27 mouse cellular contexts compared by ENCODE assay signal in the genomic region with DNA sequence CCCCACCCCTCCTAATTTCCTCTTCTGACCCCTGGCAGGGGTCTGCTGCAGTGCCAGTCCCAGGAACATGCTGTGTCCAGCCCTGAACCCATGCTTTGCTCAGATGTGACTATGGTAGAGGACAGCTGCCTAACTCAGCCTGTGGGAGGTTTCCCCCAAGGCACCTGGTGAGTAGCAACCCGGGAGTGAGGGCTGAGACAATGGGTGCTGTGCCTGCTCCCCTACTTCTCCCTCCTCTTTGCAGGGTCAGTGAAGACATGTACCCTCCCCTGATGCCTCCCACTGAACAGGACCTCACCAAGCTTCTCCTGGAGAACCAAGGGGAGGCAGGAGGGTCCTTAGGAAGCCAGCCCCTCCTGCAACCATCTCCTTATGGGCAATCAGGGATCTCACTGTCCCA. TPM values are rescaled to one million over a fixed set of nuclear protein-coding genes. Genes with fewer than 3 reads are reported as not detected.
DNase-seq lines count a peak whose midpoint lies in the region; ATAC-seq and TF ChIP-seq lines count a peak whose summit lies in the region.
"Had no signal": no experiment of that assay in that cellular context is flagged by ENCODE, and none has a peak within 500 bp of the region (broad histone marks: within the 10 kb centered on the region; RNA-seq: fewer than 3 reads in every experiment).

No protein-coding gene starts in this region.

- no peak overlapping the region for H3K4me3 ChIP-seq in cerebellum, adult 2 months (replicated peaks; ENCODE audit: insufficient read depth, low read depth, low read length)
- H3K4me3 ChIP-seq in intestine, embryonic 16.5 days (ENCODE audit: low read length): no peak overlapping the region
- H3K4me3 ChIP-seq in intestine, embryonic 15.5 days (replicated peaks): no peak overlapping the region
- H3K4me3 ChIP-seq in limb, embryonic 13.5 days: no peak overlapping the region
- H3K4me3 ChIP-seq in small intestine, adult 2 months (ENCODE audit: low read depth, low read length): no peak overlapping the region
- H3K4me3 ChIP-seq: erythroblast, embryonic 14.5 days; forebrain, embryonic 13.5 days; heart, adult 2 months; heart, embryonic 10.5 days; heart, embryonic 13.5 days; hindbrain, embryonic 12.5 days; hindbrain, embryonic 15.5 days had no signal

- no peak overlapping the region for H3K9ac ChIP-seq in intestine, embryonic 16.5 days (ENCODE audit: low read depth, low read length)
- H3K9ac ChIP-seq in intestine, embryonic 15.5 days: no peak overlapping the region
- 0 out of 2 replicates have a peak overlapping the region, but pooled peaks have one; percentile 2 for H3K9ac ChIP-seq in limb, embryonic 13.5 days
- H3K9ac ChIP-seq: forebrain, embryonic 13.5 days; heart, embryonic 13.5 days; hindbrain, embryonic 12.5 days; hindbrain, embryonic 15.5 days had no signal

- TF ChIP-seq POLR2A in cerebellum, adult 2 months (IDR thresholded peaks at IDR 0.05; ENCODE audit: borderline replicate concordance, insufficient read depth, low read length): peak; percentile 39; the same call in 1 of the 2 replicates
- TF ChIP-seq POLR2A in small intestine, adult 2 months (IDR thresholded peaks at IDR 0.05; ENCODE audit: low read depth, low read length): no peak; the same call in 1 of the 2 replicates

- peaks cover 14% of the 10 kb centered on the region for H3K36me3 ChIP-seq in intestine, embryonic 16.5 days (ENCODE audit: control insufficient read depth, insufficient read depth, low read length)
- peaks cover 9% of the 10 kb centered on the region; the same call in 1 of the 2 replicates for H3K36me3 ChIP-seq in intestine, embryonic 15.5 days
- H3K36me3 ChIP-seq in limb, embryonic 13.5 days: peaks cover 61% of the 10 kb centered on the region
- peaks cover 51% of the 10 kb centered on the region for H3K36me3 ChIP-seq in small intestine, adult 2 months (ENCODE audit: control insufficient read depth, insufficient read depth, low read length)
- H3K36me3 ChIP-seq: hindbrain, embryonic 12.5 days; hindbrain, embryonic 15.5 days had no signal

- H3K27ac ChIP-seq in cerebellum, adult 2 months (ENCODE audit: insufficient read depth, low read length): no peak overlapping the region
- 0 out of 2 replicates have a peak overlapping the region, but pooled peaks have one; percentile 5 for H3K27ac ChIP-seq in intestine, embryonic 16.5 days (ENCODE audit: low read length)
- no peak overlapping the region for H3K27ac ChIP-seq in intestine, embryonic 15.5 days
- no peak overlapping the region for H3K27ac ChIP-seq in limb, embryonic 13.5 days
- peak overlapping the region; percentile 60 for H3K27ac ChIP-seq in small intestine, adult 2 months (ENCODE audit: insufficient read depth, low read depth, low read length)
- H3K27ac ChIP-seq: forebrain, embryonic 13.5 days; heart, adult 2 months; heart, embryonic 10.5 days; heart, embryonic 13.5 days; hindbrain, embryonic 12.5 days; hindbrain, embryonic 15.5 days had no signal

- H3K4me2 ChIP-seq in intestine, embryonic 16.5 days (ENCODE audit: low read depth, low read length): no peak overlapping the region
- H3K4me2 ChIP-seq in intestine, embryonic 15.5 days (replicated peaks): no peak overlapping the region
- H3K4me2 ChIP-seq in limb, embryonic 13.5 days (replicated peaks): no peak overlapping the region
- H3K4me2 ChIP-seq: forebrain, embryonic 13.5 days; heart, embryonic 13.5 days; hindbrain, embryonic 12.5 days; hindbrain, embryonic 15.5 days had no signal

- ATAC-seq in cerebellum, adult (ENCODE audit: insufficient number of reproducible peaks, low FRiP score, low TSS enrichment): no peak
- no peak for ATAC-seq in intestine, embryonic 16.5 days
- no peak for ATAC-seq in intestine, embryonic 15.5 days
- no peak for ATAC-seq in limb, embryonic 13.5 days (ENCODE audit: low FRiP score, low read depth)
- ATAC-seq: forebrain, embryonic 13.5 days; forebrain, embryonic 16.5 days; Patski had no signal

- no peak for DNase-seq in cerebellum, adult 2 months
- no peak for DNase-seq in embryo, embryonic 9.5 days (ENCODE audit: extremely low spot score)
- no peak for DNase-seq in thymus, postnatal 36 days
- DNase-seq: adrenal gland, postnatal 10 days; adrenal gland, postnatal 36 days; cerebellum, adult 11 months; cerebellum, adult 8-10 months; cerebellum, postnatal 10 days; cerebellum, postnatal 36 days; embryo, embryonic 11 days; gastrocnemius, postnatal 14 days; heart, adult 2 months; heart, postnatal 14 days had no signal

- 61% methylated on average over 1 of the region's 1 CpGs for WGBS in cerebellum, adult 2 months
- 59% methylated on average over 1 of the region's 1 CpGs for WGBS in intestine, embryonic 16.5 days
- WGBS in intestine, embryonic 15.5 days: 52% methylated on average over 1 of the region's 1 CpGs
- 58% methylated on average over 1 of the region's 1 CpGs for WGBS in limb, embryonic 13.5 days
- 22% methylated on average over 1 of the region's 1 CpGs for WGBS in small intestine, adult 2 months

- peaks cover 20% of the 10 kb centered on the region for H3K4me1 ChIP-seq in cerebellum, adult 2 months (ENCODE audit: control insufficient read depth, insufficient read depth, low read length)
- peaks cover 53% of the 10 kb centered on the region for H3K4me1 ChIP-seq in intestine, embryonic 16.5 days (ENCODE audit: control insufficient read depth, insufficient read depth, low read length)
- peaks cover 48% of the 10 kb centered on the region for H3K4me1 ChIP-seq in intestine, embryonic 15.5 days (replicated peaks)
- H3K4me1 ChIP-seq in limb, embryonic 13.5 days: peaks cover 49% of the 10 kb centered on the region
- peaks cover 45% of the 10 kb centered on the region for H3K4me1 ChIP-seq in small intestine, adult 2 months (ENCODE audit: control insufficient read depth, insufficient read depth, insufficient read length, low read length)

- no peaks in the 10 kb centered on the region for H3K9me3 ChIP-seq in intestine, embryonic 16.5 days (ENCODE audit: control insufficient read depth, low read length)
- H3K9me3 ChIP-seq in intestine, embryonic 15.5 days: no peaks in the 10 kb centered on the region
- no peaks in the 10 kb centered on the region for H3K9me3 ChIP-seq in limb, embryonic 13.5 days
- H3K9me3 ChIP-seq: forebrain, embryonic 13.5 days; G1E; heart, embryonic 10.5 days; heart, embryonic 13.5 days; hindbrain, embryonic 12.5 days; hindbrain, embryonic 15.5 days had no signal

- no peak for TF ChIP-seq CTCF in cerebellum, adult 2 months (IDR thresholded peaks at IDR 0.05; ENCODE audit: borderline replicate concordance, insufficient read depth, low read depth, low read length)
- TF ChIP-seq CTCF in small intestine, adult 2 months (IDR thresholded peaks at IDR 0.05; ENCODE audit: extremely low read depth, insufficient read length, insufficient replicate concordance, low read depth, low read length): no peak

- H3K27me3 ChIP-seq in cerebellum, adult 2 months (ENCODE audit: control insufficient read depth, insufficient read depth, low read length): no peaks in the 10 kb centered on the region
- no peaks in the 10 kb centered on the region for H3K27me3 ChIP-seq in intestine, embryonic 16.5 days (replicated peaks; ENCODE audit: control insufficient read depth, insufficient read depth, low read length)
- peaks cover 2% of the 10 kb centered on the region; the same call in 1 of the 2 replicates for H3K27me3 ChIP-seq in intestine, embryonic 15.5 days (replicated peaks)
- no peaks in the 10 kb centered on the region for H3K27me3 ChIP-seq in limb, embryonic 13.5 days
- H3K27me3 ChIP-seq in small intestine, adult 2 months (ENCODE audit: control insufficient read depth, insufficient read depth, low read length): no peaks in the 10 kb centered on the region
- H3K27me3 ChIP-seq: Patski had no signal

RNA-seq across cellular contexts. Expression of a gene that starts 7.2 kb away (rescaled TPM):
- 6.7 and 9.0 TPM in 2 replicates for polyA plus RNA-seq in cerebellum, adult 2 months (2012; rRNA removed)
- 4.8 and 5.9 TPM in 2 replicates for polyA plus RNA-seq in intestine, embryonic 16.5 days (2015; fragmentation: Nextera tagmentation; extraction: Ambion mirVana)
- polyA plus RNA-seq in intestine, embryonic 15.5 days (2015; fragmentation: Nextera tagmentation; extraction: Ambion mirVana): 5.7 and 6.9 TPM in 2 replicates
- polyA plus RNA-seq in limb, embryonic 13.5 days (2015; fragmentation: Nextera tagmentation; extraction: Ambion mirVana): 9.3 and 9.9 TPM in 2 replicates
- polyA plus RNA-seq in small intestine, adult 2 months (2012; rRNA removed): 0.67 and 2.5 TPM in 2 replicates

RNA-seq across cellular contexts. Expression of a gene that starts 8.8 kb away (rescaled TPM):
- polyA plus RNA-seq in cerebellum, adult 2 months (2012; rRNA removed): 59.2 and 69.9 TPM in 2 replicates
- polyA plus RNA-seq in intestine, embryonic 16.5 days (2015; fragmentation: Nextera tagmentation; extraction: Ambion mirVana): 7.5 and 8.4 TPM in 2 replicates
- 8.3 and 8.7 TPM in 2 replicates for polyA plus RNA-seq in intestine, embryonic 15.5 days (2015; fragmentation: Nextera tagmentation; extraction: Ambion mirVana)
- 18.1 and 18.5 TPM in 2 replicates for polyA plus RNA-seq in limb, embryonic 13.5 days (2015; fragmentation: Nextera tagmentation; extraction: Ambion mirVana)
- 9.4 and 31.8 TPM in 2 replicates for polyA plus RNA-seq in small intestine, adult 2 months (2012; rRNA removed)

RNA-seq across cellular contexts. Expression of a gene that starts 16.8 kb away (rescaled TPM):
- 8.7 TPM in 2 replicates for polyA plus RNA-seq in cerebellum, adult 2 months (2012; rRNA removed)
- 46.8 and 49.3 TPM in 2 replicates for polyA plus RNA-seq in intestine, embryonic 16.5 days (2015; fragmentation: Nextera tagmentation; extraction: Ambion mirVana)
- 37.7 and 39.9 TPM in 2 replicates for polyA plus RNA-seq in intestine, embryonic 15.5 days (2015; fragmentation: Nextera tagmentation; extraction: Ambion mirVana)
- polyA plus RNA-seq in limb, embryonic 13.5 days (2015; fragmentation: Nextera tagmentation; extraction: Ambion mirVana): 14.3 and 15.0 TPM in 2 replicates
- 45.7 and 101 TPM in 2 replicates for polyA plus RNA-seq in small intestine, adult 2 months (2012; rRNA removed)

RNA-seq across cellular contexts. Expression of a gene that starts 38.6 kb away (rescaled TPM):
- 346 and 366 TPM in 2 replicates for polyA plus RNA-seq in cerebellum, adult 2 months (2012; rRNA removed)
- polyA plus RNA-seq in intestine, embryonic 16.5 days (2015; fragmentation: Nextera tagmentation; extraction: Ambion mirVana): 64.6 and 67.0 TPM in 2 replicates
- polyA plus RNA-seq in intestine, embryonic 15.5 days (2015; fragmentation: Nextera tagmentation; extraction: Ambion mirVana): 67.2 and 77.1 TPM in 2 replicates
- polyA plus RNA-seq in limb, embryonic 13.5 days (2015; fragmentation: Nextera tagmentation; extraction: Ambion mirVana): 123 and 127 TPM in 2 replicates
- 82.4 and 200 TPM in 2 replicates for polyA plus RNA-seq in small intestine, adult 2 months (2012; rRNA removed)

RNA-seq across cellular contexts. Expression of a gene that starts 45.4 kb away (rescaled TPM):
- 1.2 and 1.6 TPM in 2 replicates for polyA plus RNA-seq in cerebellum, adult 2 months (2012; rRNA removed)
- polyA plus RNA-seq in intestine, embryonic 16.5 days (2015; fragmentation: Nextera tagmentation; extraction: Ambion mirVana): 53.8 and 61.2 TPM in 2 replicates
- polyA plus RNA-seq in intestine, embryonic 15.5 days (2015; fragmentation: Nextera tagmentation; extraction: Ambion mirVana): 33.8 and 36.7 TPM in 2 replicates
- polyA plus RNA-seq in limb, embryonic 13.5 days (2015; fragmentation: Nextera tagmentation; extraction: Ambion mirVana): 0.31 and 0.42 TPM in 2 replicates
- 166 and 688 TPM in 2 replicates for polyA plus RNA-seq in small intestine, adult 2 months (2012; rRNA removed)

Comparison
In these comparisons a context has a peak if more than half of its experiments do, and no peak if none do; other contexts are left out.
1. H3K27ac ChIP-seq: peak in intestine, embryonic 16.5 days (single experiment) and small intestine, adult 2 months (single experiment); none in cerebellum, adult 2 months (single experiment), intestine, embryonic 15.5 days (single experiment) and limb, embryonic 13.5 days (single experiment).